Mouse (Mus musculus): ENCODE measurements around the gene Glra1.
"Not testable (repeated sequence)": the region's sequence is repeated elsewhere in the genome, so short reads cannot be mapped to it uniquely, and the experiment has no call there.

The Glra1 gene

DNA sequence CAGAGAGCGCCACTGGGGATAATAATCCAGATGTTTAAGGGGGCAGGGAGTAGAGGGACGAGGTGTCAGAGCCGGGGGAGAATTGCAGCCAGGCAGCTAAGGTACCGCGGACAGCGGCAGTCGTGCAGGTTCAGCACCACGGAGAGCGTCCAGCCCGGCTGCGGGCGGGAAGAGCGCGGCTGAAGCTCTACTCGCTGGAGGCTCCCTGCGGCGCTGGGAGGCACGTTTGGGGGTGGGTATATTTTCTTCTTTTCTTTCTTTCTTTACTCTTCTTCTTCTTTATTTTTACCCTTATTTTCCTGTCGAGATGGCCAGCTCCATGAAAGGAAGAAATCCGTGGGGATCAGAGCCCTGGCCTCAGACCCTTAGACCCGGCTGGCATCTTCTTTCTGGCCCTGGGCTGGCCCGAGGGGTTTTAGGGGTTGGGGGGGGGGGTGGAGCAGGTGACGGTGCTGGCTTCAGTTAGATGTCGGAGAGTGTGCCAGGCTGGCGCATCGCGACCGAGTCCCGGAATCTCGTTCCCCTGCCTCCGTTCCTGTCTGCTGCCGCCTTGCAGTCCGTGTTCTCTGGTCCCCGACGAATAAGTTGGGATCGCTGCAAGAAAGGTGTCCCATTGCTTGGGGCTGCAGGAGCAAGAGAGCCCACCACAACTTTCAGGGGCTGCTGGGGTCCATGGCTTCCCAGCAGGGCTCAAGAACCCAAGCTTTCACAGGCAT lies at the start of gene Glra1:
Glra1 (minus strand) TSS at position 391 of the 716 bp plus-strand sequence.
- peak; percentile 3 for DNase-seq (ENCODE audit: low spot score)

DNA sequence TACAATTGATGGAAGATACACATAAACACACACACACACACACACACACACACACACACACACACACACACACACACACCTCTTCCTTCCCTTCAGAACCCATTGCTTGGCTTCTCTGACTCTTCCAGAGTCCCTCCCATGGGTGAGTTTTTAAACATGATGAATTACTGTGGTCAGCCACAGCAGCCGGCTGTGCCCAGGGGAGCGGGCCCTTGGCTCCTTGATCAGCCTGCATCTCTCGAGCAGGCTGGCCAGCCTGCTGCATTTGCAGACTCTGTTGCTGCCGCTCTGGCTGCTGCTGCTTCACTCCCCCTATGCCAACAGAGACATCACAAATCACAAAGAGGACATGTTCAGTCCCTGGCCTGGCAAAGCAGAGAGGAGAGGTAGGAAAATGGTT lies 29.0 kb upstream of the Glra1 start:
- no peak for DNase-seq (ENCODE audit: low spot score)

GRCm38 (mm10) chr11:55633901-55634300 lies 25.9 kb upstream of the Glra1 start:
- DNase-seq (ENCODE audit: low spot score): no peak

DNA sequence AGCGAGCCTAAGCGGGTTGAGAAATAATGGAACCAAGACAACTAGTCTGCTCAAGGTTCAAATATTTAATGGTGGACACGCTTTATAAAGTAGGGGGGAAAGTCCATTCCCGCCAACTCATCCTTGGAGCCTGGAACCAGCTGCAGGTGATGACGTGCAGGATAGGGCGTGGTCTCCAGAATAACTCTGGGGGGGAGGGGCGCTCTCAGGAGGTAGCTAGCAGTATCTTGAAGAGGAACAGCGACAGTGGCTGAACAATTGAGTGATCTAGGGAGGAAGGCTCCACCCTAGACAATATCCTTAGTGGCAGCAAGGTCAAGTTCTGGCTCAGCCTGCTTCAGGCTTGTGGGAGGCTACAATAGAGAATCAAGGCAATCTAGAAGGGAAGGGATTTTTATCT lies 6.6 kb upstream of the Glra1 start:
- DNase-seq (ENCODE audit: low spot score): not testable (repeated sequence)

DNA sequence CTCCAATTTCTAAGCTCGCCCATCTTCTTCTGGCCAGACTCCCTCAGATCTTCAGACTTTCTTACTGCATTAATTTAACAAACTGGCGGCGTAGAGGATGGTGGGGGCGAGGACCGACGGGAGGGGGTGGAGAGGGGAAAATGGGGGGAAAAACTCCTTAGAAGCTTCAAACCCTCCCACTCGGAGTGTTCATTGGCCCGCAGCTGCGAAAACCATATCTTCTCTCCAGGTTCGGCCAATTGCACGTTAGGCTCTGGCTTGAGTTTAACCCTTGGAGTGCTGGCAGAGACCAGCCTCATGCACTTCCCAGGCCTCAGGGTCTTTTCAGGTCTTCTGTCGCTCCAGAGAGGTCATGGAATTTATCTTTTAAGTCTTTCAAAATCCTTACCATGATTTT lies 524 bp upstream of the Glra1 start:
- DNase-seq (ENCODE audit: low spot score): no peak

DNA sequence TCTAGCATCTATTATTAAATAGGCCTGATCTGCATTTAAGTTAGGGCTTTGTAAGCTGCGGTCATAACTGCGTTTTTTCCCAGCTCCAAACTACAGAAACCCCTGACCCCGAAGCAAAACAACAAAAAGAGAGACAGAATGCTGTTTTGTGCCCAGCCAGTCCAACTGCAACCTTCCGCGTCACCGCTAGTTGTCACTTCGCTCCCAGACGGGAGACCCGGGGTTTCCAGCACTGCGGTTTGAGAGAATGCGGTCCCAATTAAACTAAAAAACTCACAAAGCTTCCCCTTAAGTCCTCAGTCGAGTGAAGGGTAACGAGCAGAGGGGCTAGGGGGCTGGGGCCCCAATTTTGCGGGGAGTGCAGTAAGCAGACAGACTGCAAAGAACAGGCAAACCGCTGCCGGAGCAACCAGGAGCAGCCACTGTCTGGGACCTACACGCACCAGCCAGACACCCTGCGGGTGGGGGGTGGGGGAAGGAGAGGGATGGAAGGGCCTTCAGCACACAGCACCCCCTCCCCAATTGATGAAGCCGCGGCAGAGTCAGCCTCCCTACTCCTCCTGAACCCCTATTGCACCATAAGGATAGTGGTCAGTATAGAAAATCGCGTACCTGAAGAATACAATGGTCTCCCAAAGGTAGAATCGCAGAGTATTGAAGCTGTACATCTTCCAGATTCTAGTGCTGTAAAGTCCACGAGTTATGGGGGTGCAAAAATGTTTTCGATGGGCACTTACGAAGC lies 761 bp downstream of the Glra1 start:
- no peak for DNase-seq (ENCODE audit: low spot score)

DNA sequence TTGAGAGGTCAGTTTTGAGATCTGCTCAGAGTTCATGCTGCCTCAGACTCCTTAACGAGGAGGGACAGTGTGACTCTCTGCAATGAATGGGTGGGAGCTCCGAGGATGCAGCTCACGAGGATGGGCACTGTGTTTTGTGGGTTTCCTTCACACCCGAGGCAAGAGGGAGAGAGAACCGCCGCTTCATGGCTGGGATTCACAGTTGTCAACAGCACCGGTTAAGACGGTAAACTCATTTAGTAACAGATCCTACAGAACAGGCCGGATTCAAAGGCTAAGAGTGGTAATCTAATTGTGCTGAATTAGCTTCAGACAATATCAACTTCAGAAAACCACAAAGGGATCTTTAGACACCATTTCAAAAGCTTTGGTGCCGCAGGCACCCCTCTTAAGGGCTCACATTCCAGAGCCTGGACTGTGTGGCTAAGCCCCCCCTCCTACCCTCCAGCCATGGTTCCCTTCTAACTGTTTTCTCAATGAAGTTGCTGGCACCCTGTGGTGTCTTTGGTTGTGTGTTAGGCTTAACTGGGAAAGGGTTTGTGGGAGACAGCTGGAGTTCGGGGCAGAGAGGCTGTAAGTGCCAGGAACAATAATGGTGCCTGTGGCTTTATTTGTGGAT lies 6.4 kb downstream of the Glra1 start:
- no peak for DNase-seq (ENCODE audit: low spot score)

- DNase-seq (ENCODE audit: low spot score): no peak
Measured at GRCm38 (mm10) chr11:55595726-55596125, 12.3 kb downstream of the Glra1 start.

GRCm38 (mm10) chr11:55594411-55594810 lies 13.6 kb downstream of the Glra1 start:
- no peak for DNase-seq (ENCODE audit: low spot score)

DNA sequence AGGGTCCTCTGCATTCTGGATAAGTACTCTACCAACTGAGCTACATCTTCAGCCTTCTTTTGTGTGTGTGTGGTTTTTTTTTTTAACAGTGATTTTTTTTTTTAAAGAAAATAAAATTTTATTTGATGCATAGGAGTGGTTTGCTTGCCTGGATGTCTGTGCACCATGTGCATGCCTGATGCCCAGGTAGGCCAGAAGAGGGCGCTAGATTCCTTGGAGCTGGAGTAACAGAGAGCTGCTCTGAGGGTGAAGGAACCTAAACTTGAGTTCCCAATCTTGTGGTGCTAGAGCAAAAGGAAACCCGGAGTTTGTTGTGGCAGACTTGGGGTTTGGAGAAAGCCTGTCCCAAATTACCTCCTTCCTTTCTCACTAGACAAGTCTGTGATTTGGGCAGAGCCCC lies 16.8 kb downstream of the Glra1 start:
- DNase-seq (ENCODE audit: low spot score): no peak

GRCm38 (mm10) chr11:55589376-55590167 lies 18.4 kb downstream of the Glra1 start:
- DNase-seq (ENCODE audit: low spot score): no peak

DNA sequence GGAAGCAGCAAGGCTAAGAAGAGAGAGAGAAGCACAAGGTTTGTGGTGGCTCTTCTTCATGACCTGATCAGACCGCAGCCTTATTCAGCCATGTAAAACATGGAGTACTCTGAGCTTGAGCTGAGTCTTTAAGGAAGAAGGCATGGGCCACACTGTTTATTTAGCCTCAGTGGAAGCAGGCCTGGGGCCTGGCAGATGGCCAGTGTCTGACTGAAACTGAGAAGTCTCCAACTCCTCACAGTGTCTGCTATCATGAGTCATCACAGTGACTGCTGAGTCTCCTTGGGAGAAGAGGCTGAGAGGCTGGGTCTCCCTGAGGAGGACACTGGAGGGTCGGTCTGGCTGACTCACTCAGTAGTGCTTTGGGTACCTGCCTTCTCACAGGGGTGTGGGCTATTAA lies 33.6 kb downstream of the Glra1 start:
- no peak for DNase-seq (ENCODE audit: low spot score)

DNA sequence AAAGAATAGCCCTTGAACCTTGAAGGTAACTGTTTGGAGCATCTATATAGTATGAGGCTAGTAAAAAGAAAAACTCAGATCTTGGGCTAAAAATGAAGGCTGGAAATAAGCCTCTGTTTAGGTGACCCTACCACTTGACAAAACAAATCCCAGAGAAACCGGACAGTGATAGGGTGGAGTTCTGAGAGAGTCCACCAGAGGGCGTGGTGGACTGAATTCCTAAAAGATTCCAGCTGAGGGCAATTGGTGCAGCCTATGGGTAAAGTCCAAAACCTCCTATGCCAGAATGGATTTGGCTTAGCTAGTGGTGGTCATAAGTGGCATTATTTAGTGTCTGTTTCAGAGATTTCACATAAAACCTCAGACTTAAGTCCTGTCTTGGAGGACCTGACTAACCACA lies 36.9 kb downstream of the Glra1 start:
- no peak for DNase-seq (ENCODE audit: low spot score)

DNA sequence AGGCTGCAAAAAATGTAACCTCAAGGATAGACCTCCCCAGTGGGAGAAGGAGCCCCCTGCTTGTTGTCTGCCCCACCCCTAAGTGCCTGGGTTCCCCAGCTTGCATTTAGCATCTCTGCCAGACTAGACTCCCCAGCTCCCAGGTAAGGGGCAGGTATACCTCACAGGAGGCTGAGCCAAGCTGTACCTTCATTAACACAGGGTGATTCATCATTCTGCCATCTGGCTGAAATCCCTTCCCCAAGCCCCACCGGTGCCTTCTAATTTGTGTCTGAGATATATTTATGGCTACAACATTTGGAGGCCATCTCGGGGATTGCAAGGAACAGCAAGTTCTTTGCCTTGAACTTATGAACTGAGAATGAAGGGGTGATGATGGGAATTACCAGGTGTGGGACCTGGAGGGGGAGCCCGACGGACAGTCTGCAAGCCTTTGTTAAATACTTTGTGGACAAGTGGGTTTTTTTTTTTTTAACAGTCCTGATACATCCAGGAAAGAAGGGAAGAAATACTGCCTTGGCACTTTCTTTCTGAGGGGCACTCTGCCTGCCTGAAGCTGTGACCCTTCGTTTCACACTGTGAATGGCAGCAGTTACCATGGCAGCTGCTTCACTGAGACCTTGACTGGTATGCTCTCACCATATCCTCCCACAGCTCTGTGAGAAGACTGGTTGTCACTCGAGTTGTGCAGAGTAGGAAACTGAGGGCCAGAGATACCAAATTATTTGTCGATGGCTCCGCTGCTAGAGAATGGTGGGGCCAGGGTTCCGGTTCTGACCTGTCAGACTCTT lies 41.5 kb downstream of the Glra1 start:
- no peak for DNase-seq (ENCODE audit: low spot score)

DNA sequence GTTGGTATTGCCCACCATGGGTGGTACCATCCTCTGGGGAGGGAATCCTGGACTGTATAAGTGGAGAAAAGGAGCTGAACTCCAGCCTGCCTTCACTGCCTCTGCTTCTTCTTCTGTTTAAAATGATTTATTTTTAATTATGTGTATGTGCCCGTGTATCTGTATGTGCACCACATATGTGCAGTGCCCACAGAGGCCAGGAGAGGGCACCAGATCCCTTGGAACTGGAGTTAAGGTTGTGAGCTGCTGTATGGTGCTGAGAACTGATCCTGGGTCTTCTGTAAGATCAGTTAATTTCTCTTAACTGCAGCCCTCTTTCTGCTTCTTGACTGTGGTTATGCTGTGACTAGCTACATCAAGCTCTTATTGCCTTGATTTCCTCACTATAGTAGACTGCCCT lies 62.3 kb downstream of the Glra1 start:
- DNase-seq (ENCODE audit: low spot score): no peak

DNA sequence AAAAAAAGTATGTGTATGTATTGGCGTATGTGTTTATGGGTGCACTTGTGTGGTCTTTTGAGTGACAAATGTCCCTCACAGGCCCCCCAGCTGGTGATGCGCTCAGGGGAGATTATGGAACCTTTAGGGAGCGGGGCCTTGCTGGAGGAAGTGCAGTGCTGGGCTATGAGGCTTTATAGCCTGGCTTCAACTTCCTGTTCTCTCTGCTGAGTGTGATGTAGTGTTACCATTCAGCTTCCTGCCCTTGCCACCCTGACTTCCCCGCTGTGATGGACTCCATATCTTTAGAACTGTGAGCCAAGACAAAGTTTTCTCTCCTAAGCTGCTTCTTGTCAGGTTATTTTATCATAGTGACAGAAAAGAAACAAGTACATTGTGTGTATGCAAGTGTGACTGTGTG lies 65.3 kb downstream of the Glra1 start:
- DNase-seq (ENCODE audit: low spot score): no peak

- DNase-seq (ENCODE audit: low spot score): no peak
Measured at GRCm38 (mm10) chr11:55542128-55542527, 65.9 kb downstream of the Glra1 start.

GRCm38 (mm10) chr11:55534766-55535165 lies 73.2 kb downstream of the Glra1 start:
- DNase-seq (ENCODE audit: low spot score): no peak

DNA sequence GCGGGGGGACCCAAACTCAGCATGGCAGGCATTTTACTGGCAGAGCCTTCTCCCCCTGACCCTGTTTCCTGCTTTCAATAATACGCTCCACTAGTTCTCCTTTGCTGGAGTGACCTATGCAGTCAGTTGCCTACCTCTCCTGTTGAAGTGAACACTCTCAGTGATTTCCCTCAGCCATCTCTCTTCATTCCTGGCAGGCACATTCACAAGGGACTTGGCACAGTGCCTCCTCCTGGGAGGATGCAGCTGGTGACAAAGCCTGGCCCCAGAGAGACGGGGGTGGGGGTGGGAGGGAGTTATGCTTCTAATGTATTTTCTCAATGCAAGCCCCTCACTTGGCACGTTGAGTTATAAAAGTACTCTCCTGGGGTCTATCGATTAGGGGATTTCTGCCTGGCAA lies 74.6 kb downstream of the Glra1 start:
- DNase-seq (ENCODE audit: low spot score): no peak

GRCm38 (mm10) chr11:55530741-55531140 lies 77.3 kb downstream of the Glra1 start:
- no peak for DNase-seq (ENCODE audit: low spot score)

- DNase-seq (ENCODE audit: low spot score): peak; percentile 7
Measured at GRCm38 (mm10) chr11:55518806-55519674, 89.0 kb downstream of the Glra1 start.
